Mouse (Mus musculus): Measurements from ENCODE around the gene Slc30a6. TPM values are rescaled to one million over a fixed set of nuclear protein-coding genes. Genes with fewer than 3 reads are reported as not detected.

The Slc30a6 gene
- polyA plus RNA-seq, 1 experiment: 10.5 TPM

GRCm38 (mm10) chr17:74420656-74421055 is 25.2 kb downstream of the Slc30a6 start:
- 88% methylated on average over 2 of the region's 2 CpGs for WGBS
- Histone ChIP-seq H3K27ac (ENCODE audit: control insufficient read depth, insufficient read depth, low read depth, low read length, poor library complexity) (no peak overlapping the region), H3K4me1 (ENCODE audit: control insufficient read depth, insufficient read depth, low read length) (no peaks in the 10 kb centered on the region), H3K4me3 (replicated peaks; ENCODE audit: control insufficient read depth, low read depth, low read length) (no peak overlapping the region)
- TF ChIP-seq CTCF (IDR thresholded peaks at IDR 0.05; ENCODE audit: control insufficient read depth, insufficient read depth, low read length) (no peak), POLR2A (IDR thresholded peaks at IDR 0.05; ENCODE audit: borderline replicate concordance, control insufficient read depth, low read depth, low read length) (no peak)

GRCm38 (mm10) chr17:74424401-74425005 is 29.1 kb downstream of the Slc30a6 start:
- Histone ChIP-seq H3K4me3 (replicated peaks; ENCODE audit: control insufficient read depth, low read depth, low read length) (no peak overlapping the region), H3K4me1 (ENCODE audit: control insufficient read depth, insufficient read depth, low read length) (no peaks in the 10 kb centered on the region), H3K27ac (ENCODE audit: control insufficient read depth, insufficient read depth, low read depth, low read length, poor library complexity) (no peak overlapping the region)
- TF ChIP-seq CTCF (IDR thresholded peaks at IDR 0.05; ENCODE audit: control insufficient read depth, insufficient read depth, low read length): no peak
- TF ChIP-seq POLR2A (IDR thresholded peaks at IDR 0.05; ENCODE audit: borderline replicate concordance, control insufficient read depth, low read depth, low read length): no peak
- 91% methylated on average over 12 of the region's 12 CpGs for WGBS

- Histone ChIP-seq H3K27ac (ENCODE audit: control insufficient read depth, insufficient read depth, low read depth, low read length, poor library complexity) (no peak overlapping the region), H3K4me1 (ENCODE audit: control insufficient read depth, insufficient read depth, low read length) (no peaks in the 10 kb centered on the region; the same call in 1 of the 2 replicates), H3K4me3 (replicated peaks; ENCODE audit: control insufficient read depth, low read depth, low read length) (no peak overlapping the region)
- WGBS: 84% methylated on average over 8 of the region's 8 CpGs
- TF ChIP-seq POLR2A (IDR thresholded peaks at IDR 0.05; ENCODE audit: borderline replicate concordance, control insufficient read depth, low read depth, low read length) (no peak), CTCF (IDR thresholded peaks at IDR 0.05; ENCODE audit: control insufficient read depth, insufficient read depth, low read length) (no peak)
These were observed 34.7 kb downstream of the Slc30a6 start for GRCm38 (mm10) chr17:74430074-74430473.

- H3K27ac ChIP-seq (ENCODE audit: control insufficient read depth, insufficient read depth, low read depth, low read length, poor library complexity): no peak overlapping the region
- WGBS: 76% methylated on average over 13 of the region's 13 CpGs
- TF ChIP-seq CTCF (IDR thresholded peaks at IDR 0.05; ENCODE audit: control insufficient read depth, insufficient read depth, low read length): no peak
- no peak for TF ChIP-seq POLR2A (IDR thresholded peaks at IDR 0.05; ENCODE audit: borderline replicate concordance, control insufficient read depth, low read depth, low read length)
- H3K4me1 ChIP-seq (ENCODE audit: control insufficient read depth, insufficient read depth, low read length): no peaks in the 10 kb centered on the region; the same call in 1 of the 2 replicates
- no peak overlapping the region for H3K4me3 ChIP-seq (replicated peaks; ENCODE audit: control insufficient read depth, low read depth, low read length)
These were observed 36.1 kb downstream of the Slc30a6 start for GRCm38 (mm10) chr17:74431481-74431880.

- no peaks in the 10 kb centered on the region; the same call in 1 of the 2 replicates for H3K4me1 ChIP-seq (ENCODE audit: control insufficient read depth, insufficient read depth, low read length)
- TF ChIP-seq CTCF (IDR thresholded peaks at IDR 0.05; ENCODE audit: control insufficient read depth, insufficient read depth, low read length) (no peak), POLR2A (IDR thresholded peaks at IDR 0.05; ENCODE audit: borderline replicate concordance, control insufficient read depth, low read depth, low read length) (no peak)
- no peak overlapping the region for H3K4me3 ChIP-seq (replicated peaks; ENCODE audit: control insufficient read depth, low read depth, low read length)
- WGBS: 74% methylated on average over 5 of the region's 5 CpGs
- H3K27ac ChIP-seq (ENCODE audit: control insufficient read depth, insufficient read depth, low read depth, low read length, poor library complexity): no peak overlapping the region
These were observed 37.2 kb downstream of the Slc30a6 start for GRCm38 (mm10) chr17:74432631-74433030.

GRCm38 (mm10) chr17:74437762-74438161 is 42.4 kb downstream of the Slc30a6 start:
- no peak overlapping the region for H3K27ac ChIP-seq (ENCODE audit: control insufficient read depth, insufficient read depth, low read depth, low read length, poor library complexity)
- no peaks in the 10 kb centered on the region for H3K4me1 ChIP-seq (ENCODE audit: control insufficient read depth, insufficient read depth, low read length)
- no peak overlapping the region for H3K4me3 ChIP-seq (replicated peaks; ENCODE audit: control insufficient read depth, low read depth, low read length)
- WGBS: 81% methylated on average over 9 of the region's 9 CpGs
- TF ChIP-seq CTCF (IDR thresholded peaks at IDR 0.05; ENCODE audit: control insufficient read depth, insufficient read depth, low read length) (no peak), POLR2A (IDR thresholded peaks at IDR 0.05; ENCODE audit: borderline replicate concordance, control insufficient read depth, low read depth, low read length) (no peak)

- no peak for TF ChIP-seq CTCF (IDR thresholded peaks at IDR 0.05; ENCODE audit: control insufficient read depth, insufficient read depth, low read length)
- WGBS: 7% methylated on average over 5 of the region's 5 CpGs
- no peak overlapping the region for H3K27ac ChIP-seq (ENCODE audit: control insufficient read depth, insufficient read depth, low read depth, low read length, poor library complexity)
- no peaks in the 10 kb centered on the region; the same call in 1 of the 2 replicates for H3K4me1 ChIP-seq (ENCODE audit: control insufficient read depth, insufficient read depth, low read length)
- H3K4me3 ChIP-seq (replicated peaks; ENCODE audit: control insufficient read depth, low read depth, low read length): no peak overlapping the region
These were observed 45.1 kb downstream of the Slc30a6 start for GRCm38 (mm10) chr17:74440486-74440885.

GRCm38 (mm10) chr17:74449776-74450175 is 54.4 kb downstream of the Slc30a6 start:
- no peak for TF ChIP-seq CTCF (IDR thresholded peaks at IDR 0.05; ENCODE audit: control insufficient read depth, insufficient read depth, low read length)
- no peak for TF ChIP-seq POLR2A (IDR thresholded peaks at IDR 0.05; ENCODE audit: borderline replicate concordance, control insufficient read depth, low read depth, low read length)
- peaks cover 3% of the 10 kb centered on the region for H3K4me1 ChIP-seq (ENCODE audit: control insufficient read depth, insufficient read depth, low read length)
- 87% methylated on average over 10 of the region's 10 CpGs for WGBS
- no peak overlapping the region for H3K27ac ChIP-seq (ENCODE audit: control insufficient read depth, insufficient read depth, low read depth, low read length, poor library complexity)
- no peak overlapping the region for H3K4me3 ChIP-seq (replicated peaks; ENCODE audit: control insufficient read depth, low read depth, low read length)

GRCm38 (mm10) chr17:74453928-74454327 is 58.5 kb downstream of the Slc30a6 start:
- TF ChIP-seq CTCF (IDR thresholded peaks at IDR 0.05; ENCODE audit: control insufficient read depth, insufficient read depth, low read length): no peak
- TF ChIP-seq POLR2A (IDR thresholded peaks at IDR 0.05; ENCODE audit: borderline replicate concordance, control insufficient read depth, low read depth, low read length): no peak
- WGBS: 35% methylated on average over 3 of the region's 3 CpGs
- Histone ChIP-seq H3K4me3 (replicated peaks; ENCODE audit: control insufficient read depth, low read depth, low read length) (no peak overlapping the region), H3K4me1 (ENCODE audit: control insufficient read depth, insufficient read depth, low read length) (peaks cover 3% of the 10 kb centered on the region), H3K27ac (ENCODE audit: control insufficient read depth, insufficient read depth, low read depth, low read length, poor library complexity) (no peak overlapping the region)
